Mouse (Mus musculus) MEL (cell line): ENCODE results near the gene Fgf12.

Experiments
- BHLHE40 ChIP-seq: IDR thresholded peaks from 2 replicates; pipeline ENCODE4 v1.6.1; 2012; ENCODE audit warnings: low read depth, mild to moderate bottlenecking, inconsistent platforms, low read length, improper control_type of control experiment, borderline replicate concordance
- CHD1 ChIP-seq: IDR thresholded peaks from 2 replicates; pipeline ENCODE4 v1.6.1; 2012; ENCODE audit warnings: low read depth, mild to moderate bottlenecking, inconsistent platforms, low read length, improper control_type of control experiment
- CTCF ChIP-seq, 3 experiments: IDR thresholded peaks in 2 of 3; conservative IDR thresholded peaks in 1 of 3; 2 replicates each; pipeline ENCODE4 v1.5.1; 2011 to 2012; ENCODE audit warnings: low read length in 3 of 3, low read depth in 2 of 3, mild to moderate bottlenecking in 2 of 3, improper control_type of control experiment in 1 of 3, inconsistent platforms in 1 of 3, mixed read lengths in 1 of 3, moderate library complexity in 1 of 3; ENCODE audit not compliant: control insufficient read depth in 1 of 3, insufficient read depth in 1 of 3, poor library complexity in 1 of 3, severe bottlenecking in 1 of 3
- E2F4 ChIP-seq: IDR thresholded peaks from 2 replicates; pipeline ENCODE4 v1.6.1; 2011; ENCODE audit warnings: low read depth, low read length, improper control_type of control experiment, borderline replicate concordance
- EP300 ChIP-seq, 2 experiments: IDR thresholded peaks; 2 replicates each; pipeline ENCODE4 v1.6.1; 2011; ENCODE audit warnings: improper control_type of control experiment in 2 of 2, low read length in 2 of 2, low read depth in 1 of 2, mild to moderate bottlenecking in 1 of 2
- MAFK ChIP-seq: IDR thresholded peaks from 2 replicates; pipeline ENCODE4 v1.6.1; 2011; ENCODE audit warnings: low read depth, mild to moderate bottlenecking, low read length, improper control_type of control experiment, borderline replicate concordance
- MEF2A ChIP-seq: IDR thresholded peaks from 2 replicates; pipeline ENCODE4 v1.6.1; 2014; ENCODE audit warnings: low read depth, mild to moderate bottlenecking, inconsistent platforms, low read length, improper control_type of control experiment; ENCODE audit not compliant: poor library complexity, insufficient replicate concordance, severe bottlenecking; ENCODE audit errors: extremely low read depth
- MXI1 ChIP-seq: IDR thresholded peaks from 2 replicates; pipeline ENCODE4 v1.6.1; 2011; ENCODE audit warnings: mild to moderate bottlenecking, low read depth, low read length, improper control_type of control experiment
- POLR2A ChIP-seq, 2 experiments: IDR thresholded peaks; 2 replicates each; pipeline ENCODE4 v1.6.1; 2011 to 2012; ENCODE audit warnings: low read length in 2 of 2, mild to moderate bottlenecking in 2 of 2, control low read depth in 1 of 2, improper control_type of control experiment in 1 of 2, low read depth in 1 of 2, moderate library complexity in 1 of 2; ENCODE audit not compliant: control insufficient read depth in 1 of 2, insufficient read depth in 1 of 2, poor library complexity in 1 of 2
- POLR2AphosphoS2 ChIP-seq: IDR thresholded peaks from 2 replicates; pipeline ENCODE4 v1.6.1; 2011; ENCODE audit warnings: low read length, improper control_type of control experiment
- SIN3A ChIP-seq: IDR thresholded peaks from 2 replicates; pipeline ENCODE4 v1.6.1; 2012; ENCODE audit warnings: low read length, improper control_type of control experiment, inconsistent platforms
- TAL1 ChIP-seq: IDR thresholded peaks from 2 replicates; pipeline ENCODE4 v1.6.1; 2012; ENCODE audit warnings: mild to moderate bottlenecking, inconsistent platforms, low read length, moderate library complexity, mixed read lengths
- USF2 ChIP-seq, 2 experiments: IDR thresholded peaks; 2 replicates each; pipeline ENCODE4 v1.6.1; 2011 to 2012; ENCODE audit warnings: improper control_type of control experiment in 2 of 2, low read length in 2 of 2, borderline replicate concordance in 1 of 2, inconsistent platforms in 1 of 2, low read depth in 1 of 2, mild to moderate bottlenecking in 1 of 2; ENCODE audit not compliant: insufficient read depth in 1 of 2

- TF ChIP-seq POLR2AphosphoS2 (no peak), SIN3A (no peak), POLR2A (IDR thresholded peaks at IDR 0.05; ENCODE audit: control insufficient read depth in 1 of 2, insufficient read depth in 1 of 2, low read depth in 1 of 2, low read length in 2 of 2, poor library complexity in 1 of 2) (no peak), BHLHE40 (no peak), CTCF (IDR thresholded peaks at IDR 0.05 in 2 of 3, conservative IDR thresholded peaks at IDR 0.05 in 1 of 3; ENCODE audit: control insufficient read depth in 1 of 3, insufficient read depth in 1 of 3, low read depth in 2 of 3, low read length in 3 of 3, poor library complexity in 1 of 3, severe bottlenecking in 1 of 3) (no peak), MAFK (no peak), USF2 (IDR thresholded peaks at IDR 0.05; ENCODE audit: borderline replicate concordance in 1 of 2, insufficient read depth in 1 of 2, low read depth in 1 of 2, low read length in 2 of 2) (no peak), E2F4 (no peak), TAL1 (no peak), CHD1 (no peak), EP300 (IDR thresholded peaks at IDR 0.05; ENCODE audit: low read depth in 1 of 2, low read length in 2 of 2) (no peak), MXI1 (no peak), MEF2A (no peak)
These were observed 161.3 kb downstream of the Fgf12 start for GRCm38 (mm10) chr16:28591583-28591982.
